Mouse (Mus musculus) MEL (cell line): Measurements from ENCODE around the gene Celf2. TPM values are rescaled to one million over a fixed set of nuclear protein-coding genes. Genes with fewer than 3 reads are reported as not detected.

Experiments
- DNase-seq: peaks from one replicate; pipeline ENCODE4 v3.0.0; 2011; ENCODE audit warnings: low read depth, low spot score
- H3K27ac ChIP-seq: 2 replicates; pipeline ENCODE4 v1.5.1; 2012; ENCODE audit warnings: low read depth, mild to moderate bottlenecking, control low read depth, low read length, moderate library complexity; ENCODE audit not compliant: control insufficient read depth
- H3K27me3 ChIP-seq, 2 experiments: fragments of 150-350 bp in 1 of 2; sonication (generic) in 1 of 2; 2 replicates each; pipeline ENCODE4 v1.6.1; 2012; ENCODE audit warnings: low read length in 2 of 2, mild to moderate bottlenecking in 2 of 2, improper control_type of control experiment in 1 of 2, moderate library complexity in 1 of 2; ENCODE audit not compliant: insufficient read depth in 2 of 2, control insufficient read depth in 1 of 2
- H3K36me3 ChIP-seq, 2 experiments: 2 replicates each; pipeline ENCODE4 v1.6.1; 2012 to 2014; ENCODE audit warnings: low read length in 2 of 2, improper control_type of control experiment in 1 of 2, inconsistent platforms in 1 of 2, mild to moderate bottlenecking in 1 of 2; ENCODE audit not compliant: insufficient read depth in 2 of 2, control insufficient read depth in 1 of 2
- H3K4me1 ChIP-seq, 2 experiments: fragments of 150-350 bp in 1 of 2; sonication (generic) in 1 of 2; 2 replicates each; pipeline ENCODE4 v1.6.1; 2012; ENCODE audit warnings: low read length in 2 of 2, improper control_type of control experiment in 1 of 2, mild to moderate bottlenecking in 1 of 2; ENCODE audit not compliant: insufficient read depth in 2 of 2, control insufficient read depth in 1 of 2
- H3K4me3 ChIP-seq, 2 experiments: fragments of 150-350 bp in 1 of 2; sonication (generic) in 1 of 2; 2 replicates each; pipeline ENCODE4 v1.5.1; 2012; ENCODE audit warnings: low read depth in 2 of 2, low read length in 2 of 2, mild to moderate bottlenecking in 2 of 2, moderate library complexity in 2 of 2, control low read depth in 1 of 2, improper control_type of control experiment in 1 of 2; ENCODE audit not compliant: control insufficient read depth in 1 of 2, insufficient read depth in 1 of 2
- H3K79me2 ChIP-seq: 2 replicates; pipeline ENCODE4 v1.6.1; 2012; ENCODE audit warnings: mild to moderate bottlenecking, low read length, moderate library complexity; ENCODE audit not compliant: control insufficient read depth, poor library complexity, insufficient read depth
- H3K9ac ChIP-seq: 2 replicates; pipeline ENCODE4 v1.6.1; 2012; ENCODE audit warnings: low read depth, mild to moderate bottlenecking, control low read depth, low read length, moderate library complexity; ENCODE audit not compliant: control insufficient read depth, poor library complexity, severe bottlenecking
- H3K9me3 ChIP-seq: fragments of 150-350 bp; sonication (generic); replicated peaks from 2 replicates; pipeline ENCODE4 v1.6.1; 2012; ENCODE audit warnings: mild to moderate bottlenecking, low read length, improper control_type of control experiment, moderate library complexity; ENCODE audit not compliant: insufficient read depth
- BHLHE40 ChIP-seq: IDR thresholded peaks from 2 replicates; pipeline ENCODE4 v1.6.1; 2012; ENCODE audit warnings: low read depth, mild to moderate bottlenecking, inconsistent platforms, low read length, improper control_type of control experiment, borderline replicate concordance
- CHD1 ChIP-seq: IDR thresholded peaks from 2 replicates; pipeline ENCODE4 v1.6.1; 2012; ENCODE audit warnings: low read depth, mild to moderate bottlenecking, inconsistent platforms, low read length, improper control_type of control experiment
- GABPA ChIP-seq: IDR thresholded peaks from 2 replicates; pipeline ENCODE4 v1.6.1; 2012; ENCODE audit warnings: low read depth, mild to moderate bottlenecking, inconsistent platforms, low read length, improper control_type of control experiment, moderate library complexity
- GATA1 ChIP-seq: IDR thresholded peaks from 2 replicates; pipeline ENCODE4 v1.6.1; 2011; ENCODE audit warnings: low read depth, low read length, improper control_type of control experiment
- HCFC1 ChIP-seq: IDR thresholded peaks from 2 replicates; pipeline ENCODE4 v1.6.1; 2012; ENCODE audit warnings: low read depth, mild to moderate bottlenecking, inconsistent platforms, low read length, improper control_type of control experiment, moderate library complexity
- JUND ChIP-seq: IDR thresholded peaks from 2 replicates; pipeline ENCODE4 v1.6.1; 2011; ENCODE audit warnings: low read depth, mild to moderate bottlenecking, improper control_type of control experiment, low read length
- MAFK ChIP-seq: IDR thresholded peaks from 2 replicates; pipeline ENCODE4 v1.6.1; 2011; ENCODE audit warnings: low read depth, mild to moderate bottlenecking, low read length, improper control_type of control experiment, borderline replicate concordance
- MAX ChIP-seq: IDR thresholded peaks from 2 replicates; pipeline ENCODE4 v1.6.1; 2011; ENCODE audit warnings: low read length, improper control_type of control experiment
- MEF2A ChIP-seq: IDR thresholded peaks from 2 replicates; pipeline ENCODE4 v1.6.1; 2014; ENCODE audit warnings: low read depth, mild to moderate bottlenecking, inconsistent platforms, low read length, improper control_type of control experiment; ENCODE audit not compliant: poor library complexity, insufficient replicate concordance, severe bottlenecking; ENCODE audit errors: extremely low read depth
- MXI1 ChIP-seq: IDR thresholded peaks from 2 replicates; pipeline ENCODE4 v1.6.1; 2011; ENCODE audit warnings: mild to moderate bottlenecking, low read depth, low read length, improper control_type of control experiment
- MYB ChIP-seq: IDR thresholded peaks from 2 replicates; pipeline ENCODE4 v1.6.1; 2011; ENCODE audit warnings: mild to moderate bottlenecking, low read depth, low read length, improper control_type of control experiment
- MYC ChIP-seq: IDR thresholded peaks from 2 replicates; pipeline ENCODE4 v1.6.1; 2011; ENCODE audit warnings: low read depth, mild to moderate bottlenecking, low read length, improper control_type of control experiment, moderate library complexity
- NELFE ChIP-seq: IDR thresholded peaks from 2 replicates; pipeline ENCODE4 v1.6.1; 2011; ENCODE audit warnings: low read depth, low read length, improper control_type of control experiment
- POLR2AphosphoS2 ChIP-seq: IDR thresholded peaks from 2 replicates; pipeline ENCODE4 v1.6.1; 2011; ENCODE audit warnings: low read length, improper control_type of control experiment
- POLR2AphosphoS5 ChIP-seq: IDR thresholded peaks from 2 replicates; pipeline ENCODE4 v1.6.1; 2012; ENCODE audit warnings: low read depth, borderline replicate concordance, mild to moderate bottlenecking, inconsistent platforms, low read length, moderate library complexity, mixed read lengths
- RAD21 ChIP-seq: IDR thresholded peaks from 2 replicates; pipeline ENCODE4 v1.6.1; 2011; ENCODE audit warnings: mild to moderate bottlenecking, low read depth, low read length, improper control_type of control experiment
- SMC3 ChIP-seq: IDR thresholded peaks from 2 replicates; pipeline ENCODE4 v1.6.1; 2011; ENCODE audit warnings: low read depth, low read length, improper control_type of control experiment
- TAL1 ChIP-seq: IDR thresholded peaks from 2 replicates; pipeline ENCODE4 v1.6.1; 2012; ENCODE audit warnings: mild to moderate bottlenecking, inconsistent platforms, low read length, moderate library complexity, mixed read lengths
- TBP ChIP-seq: IDR thresholded peaks from 2 replicates; pipeline ENCODE4 v1.8.0; 2011; ENCODE audit warnings: low read depth, low read length, improper control_type of control experiment
- TCF12 ChIP-seq: IDR thresholded peaks from 2 replicates; pipeline ENCODE4 v1.6.1; 2014; ENCODE audit warnings: low read depth, mild to moderate bottlenecking, inconsistent platforms, low read length, improper control_type of control experiment, moderate library complexity
- UBTF ChIP-seq: IDR thresholded peaks from 2 replicates; pipeline ENCODE4 v1.6.1; 2012; ENCODE audit warnings: low read depth, mild to moderate bottlenecking, inconsistent platforms, low read length, improper control_type of control experiment, moderate library complexity, borderline replicate concordance; ENCODE audit not compliant: insufficient read depth
- USF2 ChIP-seq, 2 experiments: IDR thresholded peaks; 2 replicates each; pipeline ENCODE4 v1.6.1; 2011 to 2012; ENCODE audit warnings: improper control_type of control experiment in 2 of 2, low read length in 2 of 2, borderline replicate concordance in 1 of 2, inconsistent platforms in 1 of 2, low read depth in 1 of 2, mild to moderate bottlenecking in 1 of 2; ENCODE audit not compliant: insufficient read depth in 1 of 2
- ZNF384 ChIP-seq: IDR thresholded peaks from 2 replicates; pipeline ENCODE4 v1.6.1; 2012; ENCODE audit warnings: low read depth, mild to moderate bottlenecking, inconsistent platforms, low read length, improper control_type of control experiment
- polyA plus RNA-seq, 2 experiments: library from polyadenylated mRNA; stranded (reverse) in 1 of 2; unstranded in 1 of 2; fragments of >175 nt in 1 of 2; fragments of >200 nt in 1 of 2; gene quantifications; 2 replicates each; pipeline versions ENCODE4 v1.2.1 to v1.2.4; 2012; ENCODE audit warnings: low replicate concordance in 2 of 2, low read depth in 1 of 2; ENCODE audit not compliant: insufficient read length in 2 of 2, insufficient read depth in 1 of 2, missing spikeins in 1 of 2
- total RNA-seq: library from RNA; depleted of rRNA; stranded (reverse); fragments of 300-350 nt; gene quantifications from 2 replicates; pipeline ENCODE4 v1.2.3, GENCODE M21; 2012

The Celf2 gene
- total and polyA plus RNA-seq, 3 experiments: 8.9 to 16.7 TPM; not detected in 1

- Histone ChIP-seq H3K27ac (no peak overlapping the region), H3K79me2 (no peaks in the 10 kb centered on the region), H3K4me3 (no peak overlapping the region), H3K9ac (no peak overlapping the region), H3K9me3 (no peaks in the 10 kb centered on the region), H3K4me1 (no peaks in the 10 kb centered on the region), H3K36me3 (no peaks in the 10 kb centered on the region), H3K27me3 (peaks cover 3 to 8% of the 10 kb centered on the region in 2 experiments; a peak in 3 of 4 replicates)
- TF ChIP-seq POLR2AphosphoS2: no peak
- TF ChIP-seq JUND: no peak
- no peak for TF ChIP-seq MEF2A
- TF ChIP-seq GATA1: no peak
- TF ChIP-seq SMC3: no peak
- TF ChIP-seq MAX: no peak
- no peak for TF ChIP-seq MXI1
- TF ChIP-seq POLR2AphosphoS5: no peak
- no peak for TF ChIP-seq GABPA
- DNase-seq: no peak
These were observed 679.3 kb downstream of the Celf2 start for GRCm38 (mm10) chr2:6830021-6830420.

GRCm38 (mm10) chr2:6827583-6827982 lies 681.8 kb downstream of the Celf2 start:
- H3K4me3 ChIP-seq: no peak overlapping the region
- H3K9me3 ChIP-seq: no peaks in the 10 kb centered on the region
- H3K9ac ChIP-seq: no peak overlapping the region
- no peaks in the 10 kb centered on the region for H3K79me2 ChIP-seq
- no peak for DNase-seq
- H3K36me3 ChIP-seq: no peaks in the 10 kb centered on the region
- H3K27me3 ChIP-seq: peaks cover 3 to 8% of the 10 kb centered on the region in 2 experiments; a peak in 3 of 4 replicates
- TF ChIP-seq GABPA: no peak
- TF ChIP-seq MAFK: no peak
- TF ChIP-seq MAX: no peak
- no peak for TF ChIP-seq TBP
- no peak for TF ChIP-seq TAL1
- TF ChIP-seq UBTF: no peak
- TF ChIP-seq HCFC1: no peak
- TF ChIP-seq RAD21: no peak
- TF ChIP-seq MXI1: no peak
- H3K4me1 ChIP-seq: no peaks in the 10 kb centered on the region
- H3K27ac ChIP-seq: no peak overlapping the region

GRCm38 (mm10) chr2:6823021-6823420 lies 686.3 kb downstream of the Celf2 start:
- Histone ChIP-seq H3K4me1 (no peaks in the 10 kb centered on the region), H3K27me3 (peaks cover 1 to 9% of the 10 kb centered on the region in 2 experiments; a peak in 3 of 4 replicates)
- no peak for DNase-seq
- TF ChIP-seq TAL1 (no peak), TBP (no peak), USF2 (IDR thresholded peaks at IDR 0.05; ENCODE audit: borderline replicate concordance in 1 of 2, insufficient read depth in 1 of 2, low read depth in 1 of 2, low read length in 2 of 2) (no peak), ZNF384 (no peak), NELFE (no peak), MYB (no peak), BHLHE40 (no peak), JUND (no peak), MYC (no peak), CHD1 (no peak), TCF12 (no peak), HCFC1 (no peak)
- TF ChIP-seq, all 39 proteins: peak for 0
- H3K4me3 ChIP-seq: no peak overlapping the region
- no peaks in the 10 kb centered on the region for H3K9me3 ChIP-seq
- no peak overlapping the region for H3K27ac ChIP-seq
- H3K9ac ChIP-seq: no peak overlapping the region
- no peaks in the 10 kb centered on the region for H3K79me2 ChIP-seq
- H3K36me3 ChIP-seq: no peaks in the 10 kb centered on the region
